Mouse (Mus musculus) inflammation-experienced regulatory T-cells, adult 6 months (primary cell): ENCODE results near the gene Fam136a. TPM values are rescaled to one million over a fixed set of nuclear protein-coding genes. Genes with fewer than 3 reads are reported as not detected.
"Not testable (repeated sequence)": the region's sequence is repeated elsewhere in the genome, so short reads cannot be mapped to it uniquely, and the experiment has no call there.

ENCODE experiments used
- ATAC-seq: one replicate; pipeline ENCODE4 v1.8.0; 2017
- polyA plus RNA-seq, 3 experiments: library from polyadenylated mRNA; unstranded; fragments of 100-300 nt; shearing (Covaris generic); gene quantifications; one replicate each; pipeline ENCODE4 v1.2.1; 2017

Gene Fam136a
- polyA plus RNA-seq, 3 experiments from 2014 or later: 52.7 to 54.8 (median 53.5) TPM

DNA sequence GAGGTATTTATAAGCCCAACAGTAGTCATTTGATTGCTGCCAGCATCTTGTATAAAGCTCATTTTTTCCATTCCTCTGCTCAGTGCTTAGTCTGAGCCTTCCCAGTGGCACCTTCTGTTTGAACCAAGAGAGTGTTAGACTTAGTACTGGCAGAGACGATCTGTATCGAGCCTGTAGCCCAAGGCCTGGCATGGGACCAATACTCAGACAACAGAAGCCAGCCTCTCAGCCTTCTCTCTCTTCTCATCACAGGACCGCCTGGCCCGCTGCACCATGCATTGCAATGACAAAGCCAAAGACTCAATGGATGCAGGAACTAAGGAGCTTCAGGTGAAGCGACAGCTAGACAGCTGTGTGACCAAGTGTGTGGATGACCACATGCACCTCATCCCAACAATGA, 3.0 kb downstream of the Fam136a start:
- no peak for ATAC-seq

GRCm38 (mm10) chr6:86370093-86370713, 4.8 kb downstream of the Fam136a start:
- ATAC-seq: no peak

- ATAC-seq: peak; percentile 27
These were observed 5.4 kb downstream of the Fam136a start, which contains the start of gene Snrpg for GRCm38 (mm10) chr6:86370764-86371339. Snrpg (plus strand) TSS chr6:86371304.

- ATAC-seq: peak; percentile 96
These were observed 6.0 kb downstream of the Fam136a start for GRCm38 (mm10) chr6:86371340-86371911.

DNA sequence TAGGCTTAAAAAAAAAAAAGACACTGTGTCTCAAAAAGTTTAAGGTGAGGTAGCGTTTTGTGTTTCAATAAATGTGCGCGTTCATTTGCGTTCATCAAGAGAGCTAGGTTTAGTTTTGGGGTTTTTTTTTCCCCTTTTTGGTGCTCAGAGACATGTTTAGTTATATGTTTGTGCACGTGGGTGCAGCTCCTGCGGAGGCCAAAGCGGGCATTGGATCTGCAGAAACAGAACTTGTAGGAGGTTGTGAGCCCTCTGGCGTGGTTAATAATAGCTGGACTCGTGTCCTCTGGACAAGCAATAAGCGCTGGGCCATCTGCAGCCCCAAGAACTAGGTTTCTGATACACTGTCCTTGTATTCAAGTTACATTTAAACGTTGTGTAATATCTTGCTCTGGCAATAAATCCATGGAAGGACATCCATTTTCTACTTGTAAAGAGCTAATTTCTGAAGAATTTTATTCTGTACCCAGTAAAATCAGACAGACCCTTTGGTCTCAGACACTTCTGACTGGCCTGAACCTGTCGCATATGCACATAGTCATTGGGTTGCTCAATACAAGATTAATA, 6.6 kb downstream of the Fam136a start:
- no peak for ATAC-seq

- no peak for ATAC-seq
These were observed 8.1 kb downstream of the Fam136a start for GRCm38 (mm10) chr6:86373556-86373955.

DNA sequence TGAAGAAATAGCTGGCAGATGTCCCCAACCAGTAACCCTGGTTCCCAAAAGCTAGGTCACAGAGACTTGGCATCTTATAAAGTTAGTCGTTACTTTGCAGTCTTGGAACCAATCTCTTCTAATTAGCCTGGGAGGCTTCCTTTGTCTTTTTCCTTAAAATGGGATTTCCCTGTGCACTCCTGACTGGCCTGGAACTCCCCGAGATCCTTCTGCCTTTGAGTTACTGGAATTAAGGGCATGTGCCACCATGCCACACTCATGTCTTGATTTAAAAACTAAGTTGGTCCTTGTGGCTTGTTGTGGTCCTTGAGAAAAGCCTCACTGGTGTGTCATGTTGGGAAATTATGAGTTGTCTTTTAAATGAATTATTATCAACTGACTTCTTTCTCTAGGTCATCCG, 12.9 kb downstream of the Fam136a start:
- no peak for ATAC-seq

DNA sequence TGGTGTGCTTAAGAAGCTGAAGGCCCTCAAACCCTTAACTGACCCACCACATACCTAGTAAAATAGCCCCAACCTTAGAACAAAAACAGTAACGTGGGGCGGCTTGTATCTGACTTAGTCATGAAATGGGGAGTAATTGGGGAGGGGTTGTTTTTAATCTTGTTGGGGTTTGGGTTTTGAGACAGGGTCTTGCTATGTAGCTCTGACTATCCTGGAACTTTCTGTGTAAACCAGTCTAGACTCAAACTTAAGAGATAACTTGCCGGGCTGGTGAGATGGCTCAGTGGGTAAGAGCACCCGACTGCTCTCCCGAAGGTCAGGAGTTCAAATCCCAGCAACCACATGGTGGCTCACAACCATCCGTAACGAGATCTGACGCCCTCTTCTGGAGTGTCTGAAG, 14.7 kb downstream of the Fam136a start:
- ATAC-seq: not testable (repeated sequence)

GRCm38 (mm10) chr6:86382551-86382950, 17.1 kb downstream of the Fam136a start:
- no peak for ATAC-seq

DNA sequence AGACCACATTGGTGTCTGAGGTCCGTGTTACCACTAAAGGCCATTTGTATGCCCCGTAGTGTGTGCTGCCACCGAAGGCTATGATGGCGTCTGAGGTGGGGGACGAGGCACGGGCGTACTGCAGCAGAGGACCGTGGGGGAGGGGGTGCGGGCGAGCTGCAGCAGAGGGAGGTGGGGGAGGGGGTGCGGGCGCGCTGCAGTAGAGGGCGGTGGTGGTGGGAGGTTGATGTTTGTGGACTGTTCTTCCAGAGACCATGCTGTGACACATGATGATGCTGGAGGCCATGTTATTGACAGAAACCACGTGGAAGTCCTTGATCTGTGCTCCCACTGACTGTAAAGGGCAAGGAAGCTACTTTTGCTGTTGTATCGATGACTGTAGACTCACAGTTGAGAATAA, 17.9 kb downstream of the Fam136a start:
- ATAC-seq: no peak

GRCm38 (mm10) chr6:86384692-86385091, 19.2 kb downstream of the Fam136a start:
- ATAC-seq: no peak

GRCm38 (mm10) chr6:86385362-86386104, 20.1 kb downstream of the Fam136a start:
- ATAC-seq: no peak

- no peak for ATAC-seq
These were observed 21.9 kb downstream of the Fam136a start for GRCm38 (mm10) chr6:86387313-86387712.

GRCm38 (mm10) chr6:86388461-86388860, 23.0 kb downstream of the Fam136a start:
- no peak for ATAC-seq

GRCm38 (mm10) chr6:86391326-86391725, 25.9 kb downstream of the Fam136a start:
- ATAC-seq: no peak

DNA sequence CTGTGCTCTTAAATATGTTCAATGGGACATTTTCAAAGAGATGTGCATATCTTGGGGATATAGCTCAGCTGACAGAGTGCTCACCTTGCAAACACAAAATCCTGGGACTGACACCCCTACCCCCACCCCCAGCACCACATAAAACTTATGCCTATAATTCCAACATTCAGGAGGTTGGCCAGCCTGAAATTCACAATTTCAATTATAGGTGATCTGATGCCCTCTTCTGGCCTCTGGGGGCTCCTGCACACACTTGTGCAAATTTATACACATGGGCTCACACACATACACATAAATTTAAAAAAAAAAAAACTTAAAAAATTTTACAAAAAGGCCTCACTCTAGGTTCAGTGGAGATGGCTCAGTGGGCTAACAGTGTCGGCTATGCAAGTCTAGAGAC, 27.7 kb downstream of the Fam136a start:
- no peak for ATAC-seq

DNA sequence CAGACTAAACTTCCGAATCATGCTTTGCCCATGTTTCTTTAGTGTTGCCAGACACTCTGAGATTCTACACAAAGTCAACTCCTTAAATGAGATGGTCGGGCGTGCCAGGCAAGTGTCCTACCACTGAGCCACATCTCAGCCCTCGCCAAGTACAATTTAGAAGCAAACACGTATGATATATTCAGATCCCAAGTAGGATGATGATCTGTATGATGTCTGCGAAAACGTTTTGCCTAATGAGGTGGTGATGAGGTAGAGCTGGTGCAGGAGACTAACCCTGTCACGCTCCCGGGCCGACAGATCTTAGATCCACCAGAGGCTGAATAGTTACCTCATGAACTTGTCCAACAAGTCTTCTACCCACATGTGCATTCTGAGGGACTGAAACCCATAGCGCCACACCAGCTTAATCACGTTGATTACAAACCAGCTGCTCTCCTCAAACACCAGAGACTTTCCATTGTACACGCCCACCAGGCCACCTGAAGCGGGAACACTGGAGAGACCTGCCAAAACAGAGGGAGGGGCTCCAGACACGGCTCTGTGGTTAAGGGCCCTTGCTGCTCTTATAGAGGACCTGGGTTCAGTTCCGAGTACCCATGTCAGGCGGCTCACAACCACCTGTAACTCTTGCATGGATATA, 28.8 kb downstream of the Fam136a start:
- no peak for ATAC-seq

DNA sequence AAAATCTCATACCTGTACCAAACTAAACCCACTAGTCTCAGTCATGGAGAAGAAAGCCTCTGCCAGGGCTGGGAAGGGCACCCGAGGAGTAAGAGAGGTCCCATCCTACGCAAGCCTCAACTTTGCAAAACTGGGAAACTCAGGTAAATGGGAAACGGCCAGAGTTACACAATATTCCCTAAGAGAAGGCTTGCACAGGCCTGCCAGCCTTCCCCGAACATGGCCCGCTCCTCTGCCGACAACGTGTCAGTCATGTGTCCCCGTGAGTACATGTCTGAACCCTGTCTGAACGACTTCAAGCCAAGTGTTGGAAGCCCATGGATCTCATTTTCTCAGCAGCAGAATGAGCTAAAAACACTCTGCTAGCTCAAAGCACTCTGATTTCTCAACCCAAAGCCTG, 29.6 kb downstream of the Fam136a start:
- no peak for ATAC-seq

DNA sequence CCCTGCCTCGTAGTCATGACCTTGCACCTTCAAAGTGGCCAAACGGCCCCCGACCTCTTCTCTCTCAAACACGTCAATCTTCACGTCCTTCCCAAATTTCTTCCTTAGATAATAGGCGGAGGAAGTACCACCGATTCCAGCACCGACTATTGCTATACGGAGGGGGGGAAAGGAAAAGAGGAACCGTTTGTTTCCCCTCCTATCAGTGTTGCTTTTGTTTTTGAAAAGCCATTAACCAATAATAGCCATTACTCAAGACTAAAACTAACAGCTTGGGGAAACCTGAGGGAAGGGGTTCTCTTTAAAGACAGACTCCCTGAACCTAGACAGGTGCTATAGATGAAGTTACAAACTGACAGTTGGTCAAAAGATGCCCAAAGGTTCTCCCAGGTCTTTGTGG, 30.5 kb downstream of the Fam136a start:
- ATAC-seq: no peak

DNA sequence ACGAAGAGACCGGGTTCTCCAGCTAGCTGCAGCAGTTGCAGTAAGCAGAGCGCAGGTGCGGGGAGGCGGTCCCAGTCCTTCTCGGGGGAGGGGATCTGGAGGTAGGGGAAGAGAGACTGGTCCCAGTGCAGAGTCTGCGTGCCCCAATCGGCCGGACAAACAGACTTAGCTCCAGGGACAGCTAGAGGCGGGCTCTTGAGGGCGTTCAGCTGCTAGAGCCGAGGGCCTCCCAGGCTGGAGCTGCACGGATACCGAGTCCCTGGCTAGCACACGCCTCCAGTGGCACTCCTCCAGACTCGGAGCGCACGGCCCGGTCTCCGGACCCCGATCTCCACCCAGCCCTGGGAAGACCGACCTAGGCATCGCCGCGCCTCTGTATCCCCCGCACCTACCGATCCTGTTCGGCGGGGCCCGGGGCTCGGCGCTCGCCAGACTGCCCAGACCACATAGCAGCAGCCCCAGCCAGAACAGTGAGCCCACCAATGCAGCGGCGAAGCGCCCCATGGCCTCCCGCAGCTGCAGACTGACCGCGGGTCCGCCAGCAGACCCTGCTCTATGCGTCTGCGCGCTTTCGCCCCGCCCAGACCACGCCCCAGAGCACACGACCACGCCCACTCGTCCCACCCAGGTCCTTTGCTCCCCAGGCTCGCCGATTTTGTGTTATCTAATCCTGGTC, 31.3 kb downstream of the Fam136a start, which contains the start of gene Pcyox1:
Gene Pcyox1 (minus strand): TSS at position 574 of the 676 bp plus-strand sequence.
- ATAC-seq: peak; percentile 69

GRCm38 (mm10) chr6:86397257-86397980, 32.0 kb downstream of the Fam136a start:
- peak; percentile 12 for ATAC-seq
